In the genomic region with DNA sequence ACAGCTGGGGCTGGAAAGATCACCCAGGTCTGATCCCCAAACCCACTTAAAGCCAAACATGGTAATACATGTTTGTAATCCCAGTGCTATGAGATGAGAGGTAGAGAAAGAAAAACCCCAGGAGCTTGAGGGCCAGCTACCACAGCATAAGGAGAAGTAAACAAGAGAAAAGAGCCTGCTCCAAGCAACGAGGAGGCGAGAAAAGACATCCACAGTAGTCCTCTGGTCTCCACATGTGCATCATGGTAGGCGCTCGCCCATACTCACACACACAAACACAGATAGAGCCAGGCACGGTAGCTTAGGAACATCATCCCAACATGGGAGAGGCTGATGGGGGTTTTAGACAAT, we compare ENCODE assay signal across 12 mouse cellular contexts. TPM values are rescaled to one million over a fixed set of nuclear protein-coding genes. Genes with fewer than 3 reads are reported as not detected.
DNase-seq lines count a peak whose midpoint lies in the region; ATAC-seq and TF ChIP-seq lines count a peak whose summit lies in the region.
"Had no signal": no experiment of that assay in that cellular context is flagged by ENCODE, and none has a peak within 500 bp of the region (broad histone marks: within the 10 kb centered on the region; RNA-seq: fewer than 3 reads in every experiment).

No protein-coding gene starts in this region.

- 75% methylated on average over 5 of the region's 5 CpGs for WGBS in hindbrain, embryonic 12.5 days
- WGBS in hindbrain, embryonic 16.5 days, result 81% methylated on average over 5 of the region's 5 CpGs
- WGBS in lung, embryonic 16.5 days, result 69% methylated on average over 5 of the region's 5 CpGs
- WGBS in hindbrain, embryonic 15.5 days, result 81% methylated on average over 5 of the region's 5 CpGs
- WGBS in liver, postnatal 0 days (ENCODE audit: insufficient replicate concordance), result 84% methylated on average over 5 of the region's 5 CpGs

- DNase-seq in lung, postnatal 25 days (ENCODE audit: low spot score), result no peak
- DNase-seq in liver, postnatal 0 days, result no peak
- no peak for DNase-seq in layer of hippocampus, postnatal 14 days (ENCODE audit: low spot score in 2 of 2)
- DNase-seq in cerebellum, adult 11 months, result no peak
- DNase-seq: cerebellum, postnatal 14 days; thymus, postnatal 36 days had no signal

- peaks cover 23% of the 10 kb centered on the region for H3K4me1 ChIP-seq in hindbrain, embryonic 12.5 days
- peaks cover 27% of the 10 kb centered on the region for H3K4me1 ChIP-seq in hindbrain, embryonic 16.5 days (ENCODE audit: control insufficient read depth, insufficient read depth, low read depth, low read length)
- H3K4me1 ChIP-seq in lung, embryonic 16.5 days (replicated peaks; ENCODE audit: control insufficient read depth, insufficient read depth, low read length), result peaks cover 34% of the 10 kb centered on the region
- peaks cover 36% of the 10 kb centered on the region for H3K4me1 ChIP-seq in hindbrain, embryonic 15.5 days (replicated peaks)
- H3K4me1 ChIP-seq in liver, postnatal 0 days (ENCODE audit: insufficient read depth), result peaks cover 49% of the 10 kb centered on the region

- no peak for TF ChIP-seq CTCF in liver, postnatal 0 days (IDR thresholded peaks at IDR 0.05; ENCODE audit: low read depth)

- peaks cover 16% of the 10 kb centered on the region for H3K36me3 ChIP-seq in hindbrain, embryonic 12.5 days
- H3K36me3 ChIP-seq in hindbrain, embryonic 16.5 days (ENCODE audit: control insufficient read depth, insufficient read depth, low read length), result no peaks in the 10 kb centered on the region
- peaks cover 8% of the 10 kb centered on the region for H3K36me3 ChIP-seq in lung, embryonic 16.5 days (ENCODE audit: control insufficient read depth, insufficient read depth, low read length)
- peaks cover 16% of the 10 kb centered on the region for H3K36me3 ChIP-seq in hindbrain, embryonic 15.5 days
- peaks cover 35% of the 10 kb centered on the region for H3K36me3 ChIP-seq in liver, postnatal 0 days (replicated peaks; ENCODE audit: insufficient read depth, low read length)

- ATAC-seq in hindbrain, embryonic 12.5 days (ENCODE audit: low FRiP score), result no peak
- no peak for ATAC-seq in hindbrain, embryonic 16.5 days
- no peak for ATAC-seq in lung, embryonic 16.5 days (ENCODE audit: low read depth)
- no peak for ATAC-seq in hindbrain, embryonic 15.5 days (ENCODE audit: low FRiP score, low read depth)
- ATAC-seq in liver, postnatal 0 days, result no peak
- ATAC-seq: forebrain, embryonic 13.5 days; midbrain, embryonic 13.5 days had no signal

- no peaks in the 10 kb centered on the region for H3K27me3 ChIP-seq in hindbrain, embryonic 12.5 days
- no peaks in the 10 kb centered on the region for H3K27me3 ChIP-seq in hindbrain, embryonic 16.5 days (replicated peaks; ENCODE audit: control insufficient read depth, insufficient read depth, low read length)
- H3K27me3 ChIP-seq in lung, embryonic 16.5 days (ENCODE audit: control insufficient read depth, insufficient read depth, low read depth, low read length), result no peaks in the 10 kb centered on the region
- H3K27me3 ChIP-seq in hindbrain, embryonic 15.5 days, result no peaks in the 10 kb centered on the region
- H3K27me3 ChIP-seq in liver, postnatal 0 days (ENCODE audit: insufficient read depth, low read length), result no peaks in the 10 kb centered on the region
- H3K27me3 ChIP-seq: forebrain, embryonic 13.5 days; midbrain, embryonic 13.5 days had no signal

- H3K9me3 ChIP-seq in hindbrain, embryonic 12.5 days (replicated peaks), result no peaks in the 10 kb centered on the region
- H3K9me3 ChIP-seq in hindbrain, embryonic 16.5 days (ENCODE audit: control insufficient read depth, low read length), result no peaks in the 10 kb centered on the region
- H3K9me3 ChIP-seq in lung, embryonic 16.5 days (ENCODE audit: control insufficient read depth, low read length), result no peaks in the 10 kb centered on the region
- no peaks in the 10 kb centered on the region for H3K9me3 ChIP-seq in hindbrain, embryonic 15.5 days
- no peaks in the 10 kb centered on the region for H3K9me3 ChIP-seq in liver, postnatal 0 days (ENCODE audit: low read length)
- H3K9me3 ChIP-seq: forebrain, embryonic 13.5 days; midbrain, embryonic 13.5 days had no signal

- no peak overlapping the region for H3K9ac ChIP-seq in hindbrain, embryonic 12.5 days
- H3K9ac ChIP-seq in hindbrain, embryonic 16.5 days (ENCODE audit: low read depth, low read length), result no peak overlapping the region
- H3K9ac ChIP-seq in lung, embryonic 16.5 days (ENCODE audit: low read length), result no peak overlapping the region
- no peak overlapping the region for H3K9ac ChIP-seq in hindbrain, embryonic 15.5 days
- H3K9ac ChIP-seq in liver, postnatal 0 days (replicated peaks), result peak overlapping the region; percentile 89
- H3K9ac ChIP-seq: midbrain, embryonic 13.5 days had no signal

- 0 out of 2 replicates have a peak overlapping the region, but pooled peaks have one; percentile 18 for H3K27ac ChIP-seq in hindbrain, embryonic 12.5 days
- H3K27ac ChIP-seq in hindbrain, embryonic 16.5 days (ENCODE audit: low read depth, low read length), result no peak overlapping the region
- H3K27ac ChIP-seq in lung, embryonic 16.5 days (ENCODE audit: low read length), result peak overlapping the region; percentile 76
- 0 out of 2 replicates have a peak overlapping the region, but pooled peaks have one; percentile 18 for H3K27ac ChIP-seq in hindbrain, embryonic 15.5 days (replicated peaks)
- H3K27ac ChIP-seq in liver, postnatal 0 days (ENCODE audit: low read depth), result peak overlapping the region; percentile 39; the same call in 1 of the 2 replicates
- H3K27ac ChIP-seq: forebrain, embryonic 13.5 days; midbrain, embryonic 13.5 days had no signal

- H3K4me2 ChIP-seq in hindbrain, embryonic 12.5 days (replicated peaks), result no peak overlapping the region
- no peak overlapping the region for H3K4me2 ChIP-seq in hindbrain, embryonic 16.5 days (ENCODE audit: low read length)
- peak overlapping the region; percentile 19; the same call in 1 of the 2 replicates for H3K4me2 ChIP-seq in lung, embryonic 16.5 days (ENCODE audit: low read depth, low read length)
- H3K4me2 ChIP-seq in hindbrain, embryonic 15.5 days, result 0 out of 2 replicates have a peak overlapping the region, but pooled peaks have one; percentile 81
- peak overlapping the region; percentile 89 for H3K4me2 ChIP-seq in liver, postnatal 0 days (ENCODE audit: low read depth, low read length)
- H3K4me2 ChIP-seq: forebrain, embryonic 13.5 days had no signal

- TF ChIP-seq EP300 in liver, postnatal 0 days (IDR thresholded peaks at IDR 0.05; ENCODE audit: low read depth), result no peak

- H3K4me3 ChIP-seq in hindbrain, embryonic 12.5 days, result no peak overlapping the region
- no peak overlapping the region for H3K4me3 ChIP-seq in hindbrain, embryonic 16.5 days (ENCODE audit: low read length)
- no peak overlapping the region for H3K4me3 ChIP-seq in lung, embryonic 16.5 days (ENCODE audit: low read length)
- H3K4me3 ChIP-seq in hindbrain, embryonic 15.5 days, result no peak overlapping the region
- H3K4me3 ChIP-seq in liver, postnatal 0 days (ENCODE audit: low read depth, low read length), result peak overlapping the region; percentile 83; the same call in 1 of the 2 replicates
- H3K4me3 ChIP-seq: forebrain, embryonic 13.5 days; midbrain, embryonic 13.5 days had no signal

RNA-seq across cellular contexts. Expression of a gene that starts 2.3 kb away (rescaled TPM):
- polyA plus RNA-seq in hindbrain, embryonic 12.5 days (2016; fragmentation: Nextera tagmentation; extraction: Ambion mirVana), result 20.2 and 20.3 TPM in 2 replicates
- polyA plus RNA-seq in hindbrain, embryonic 16.5 days (2015; fragmentation: Nextera tagmentation; extraction: Ambion mirVana), result 37.5 and 40.6 TPM in 2 replicates
- 22.0 and 22.1 TPM in 2 replicates for polyA plus RNA-seq in lung, embryonic 16.5 days (2015; fragmentation: Nextera tagmentation; extraction: Ambion mirVana)
- polyA plus RNA-seq in hindbrain, embryonic 15.5 days (2015; fragmentation: Nextera tagmentation; extraction: Ambion mirVana), result 31.0 and 31.7 TPM in 2 replicates
- polyA plus RNA-seq in liver, postnatal 0 days (2015; fragmentation: Nextera tagmentation; extraction: Ambion mirVana), result 51.2 and 53.3 TPM in 2 replicates
- total RNA-seq in layer of hippocampus, postnatal 14 days (2021), result 10 to 100 TPM; 19.5 to 22.1 TPM

RNA-seq across cellular contexts. Expression of a gene that starts 2.8 kb away (rescaled TPM):
- 58.4 and 60.3 TPM in 2 replicates for polyA plus RNA-seq in hindbrain, embryonic 12.5 days (2016; fragmentation: Nextera tagmentation; extraction: Ambion mirVana)
- 119 and 123 TPM in 2 replicates for polyA plus RNA-seq in hindbrain, embryonic 16.5 days (2015; fragmentation: Nextera tagmentation; extraction: Ambion mirVana)
- 124 and 125 TPM in 2 replicates for polyA plus RNA-seq in lung, embryonic 16.5 days (2015; fragmentation: Nextera tagmentation; extraction: Ambion mirVana)
- polyA plus RNA-seq in hindbrain, embryonic 15.5 days (2015; fragmentation: Nextera tagmentation; extraction: Ambion mirVana), result 106 and 113 TPM in 2 replicates
- polyA plus RNA-seq in liver, postnatal 0 days (2015; fragmentation: Nextera tagmentation; extraction: Ambion mirVana), result 100 and 125 TPM in 2 replicates
- 10 to 100 TPM; 57.1 to 66.8 TPM for total RNA-seq in layer of hippocampus, postnatal 14 days (2021)

Comparison
In these comparisons a context has a peak if more than half of its experiments do, and no peak if none do; other contexts are left out.
1. H3K4me2 ChIP-seq: peak in lung, embryonic 16.5 days (single experiment), hindbrain, embryonic 15.5 days (single experiment) and liver, postnatal 0 days (single experiment); none in hindbrain, embryonic 12.5 days (single experiment) and hindbrain, embryonic 16.5 days (single experiment).